Mouse (Mus musculus) heart, postnatal 0 days (tissue): ENCODE data around the gene Unc13a.

Experiments used
- CTCF ChIP-seq: IDR thresholded peaks from 2 replicates; pipeline ENCODE4 v1.5.1; 2016; ENCODE audit warnings: antibody characterized with exemption, control low read depth, low read depth
- EP300 ChIP-seq: IDR thresholded peaks from 2 replicates; pipeline ENCODE4 v1.6.1; 2016; ENCODE audit warnings: antibody characterized with exemption, low read depth

DNA sequence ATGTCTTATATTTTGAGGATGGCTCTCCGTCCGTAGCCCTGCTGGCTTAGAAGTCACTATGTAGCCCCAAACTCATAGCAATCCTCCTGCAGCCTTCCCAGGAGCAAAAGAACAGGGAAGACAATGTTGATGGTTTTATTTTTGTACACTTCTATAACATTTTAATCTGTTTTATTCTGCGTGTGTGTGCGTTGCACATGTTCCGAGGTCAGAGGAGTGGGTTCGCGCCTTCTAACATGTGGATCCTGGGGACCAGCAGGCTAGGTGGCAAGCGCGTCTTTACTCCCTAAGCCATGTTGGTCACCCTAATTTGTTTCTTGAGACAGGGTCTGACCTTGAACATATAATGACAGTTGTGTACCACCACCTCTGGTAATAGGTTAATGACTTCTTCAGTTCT lies 5.2 kb upstream of the Unc13a start:
- TF ChIP-seq CTCF, result no peak
- no peak for TF ChIP-seq EP300
